Mouse (Mus musculus): ENCODE results near the gene Tmem204. TPM values are rescaled to one million over a fixed set of nuclear protein-coding genes. Genes with fewer than 3 reads are reported as not detected.

Tmem204 gene
- polyA plus RNA-seq, 2 experiments from 2014 or later, result 0.63 TPM; not detected in 1

DNA sequence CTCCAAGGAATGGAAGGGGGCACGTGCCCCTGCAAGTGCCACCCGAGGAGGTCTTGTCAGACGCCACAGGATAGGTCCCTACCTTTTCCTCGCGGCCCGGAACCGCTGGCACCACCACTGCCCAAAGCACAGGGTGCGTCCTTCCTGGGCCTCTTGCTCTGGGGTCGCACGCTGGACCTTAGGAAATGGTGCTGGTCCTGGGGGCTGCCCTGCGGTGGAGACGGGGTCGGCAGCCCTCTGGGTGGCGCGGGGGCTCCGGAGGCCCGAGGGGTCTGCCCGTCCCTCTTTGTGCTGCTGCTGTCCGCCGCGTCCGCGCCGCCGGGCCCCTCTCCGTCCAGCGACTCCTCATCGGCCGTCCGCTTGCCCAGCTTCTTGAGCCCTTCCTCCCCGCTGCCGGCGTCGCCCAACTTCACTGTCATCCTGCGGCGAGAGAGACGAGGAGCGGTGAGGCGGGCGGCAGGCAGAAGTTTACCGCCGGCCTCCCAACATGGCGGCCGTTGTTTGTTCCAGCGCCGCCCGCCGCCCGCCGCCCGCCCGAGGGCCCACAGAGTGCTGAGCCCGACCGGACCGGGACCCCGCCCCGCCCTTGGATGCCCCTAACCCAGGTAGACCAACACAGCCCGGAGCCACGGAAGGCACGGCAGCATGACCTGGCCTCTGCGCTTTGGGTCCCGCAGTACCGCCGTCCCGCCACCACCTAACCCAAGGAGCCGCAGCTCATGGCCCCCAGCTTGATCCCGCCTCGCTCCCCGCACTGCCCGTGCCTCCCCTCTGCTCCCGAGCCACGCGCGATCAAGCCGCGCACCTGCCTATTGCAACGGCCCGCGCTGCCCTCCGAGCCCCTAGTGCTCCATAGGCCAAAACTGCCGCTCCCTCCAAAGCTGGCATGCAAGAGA lies 69.5 kb downstream of the Tmem204 start:
- ATAC-seq, result no peak

Other genes starting within 250 kb of the Tmem204 start
- gene Hagh, start 243.4 kb downstream of the Tmem204 start, polyA plus RNA-seq (2017; shearing (Covaris generic)), result 10 to 100 TPM; 23.4 to 28.1 TPM
- gene Fahd1, start 233.2 kb downstream of the Tmem204 start, polyA plus RNA-seq (2017; shearing (Covaris generic)), result 1 to 10 TPM; 1.1 to 2.9 TPM
- not detected for gene Igfals, start 217.6 kb downstream of the Tmem204 start, polyA plus RNA-seq (2017; shearing (Covaris generic))
- gene Nubp2, start 197.2 kb downstream of the Tmem204 start, polyA plus RNA-seq (2017; shearing (Covaris generic)), result 100 to 1,000 TPM in 1 of 2 experiments, 10 to 100 TPM in 1; 88.6 to 103 TPM
- gene Spsb3, start 196.9 kb downstream of the Tmem204 start, polyA plus RNA-seq (2017; shearing (Covaris generic)), result 10 to 100 TPM; 38.5 to 50.9 TPM
- gene Eme2, start 188.5 kb downstream of the Tmem204 start, polyA plus RNA-seq (2017; shearing (Covaris generic)), result 10 to 100 TPM; 12.8 to 26.0 TPM
- gene Mrps34, start 188.5 kb downstream of the Tmem204 start, polyA plus RNA-seq (2017; shearing (Covaris generic)), result 10 to 100 TPM; 77.7 to 87.5 TPM
- gene Nme3, start 187.1 kb downstream of the Tmem204 start, polyA plus RNA-seq (2017; shearing (Covaris generic)), result 10 to 100 TPM; 51.5 to 53.2 TPM
- gene Mapk8ip3, start 146.6 kb downstream of the Tmem204 start, polyA plus RNA-seq (2017; shearing (Covaris generic)), result 10 to 100 TPM; 26.1 to 28.6 TPM
- gene Jpt2, start 122.9 kb downstream of the Tmem204 start, polyA plus RNA-seq (2017; shearing (Covaris generic)), result 10 to 100 TPM; 27.9 to 35.8 TPM
- 10 to 100 TPM; 12.6 to 17.1 TPM for gene Cramp1l, start 67.8 kb downstream of the Tmem204 start, polyA plus RNA-seq (2017; shearing (Covaris generic))
- gene Ift140, start 67.5 kb downstream of the Tmem204 start, polyA plus RNA-seq (2017; shearing (Covaris generic)), result 10 to 100 TPM; 14.5 TPM
- gene Telo2, start 32.4 kb upstream of the Tmem204 start, polyA plus RNA-seq (2017; shearing (Covaris generic)), result 10 to 100 TPM; 16.8 to 18.7 TPM
- gene Ptx4, start 37.2 kb upstream of the Tmem204 start, polyA plus RNA-seq (2017; shearing (Covaris generic)), result not detected
- 10 to 100 TPM; 15.4 to 16.8 TPM for gene Clcn7, start 49.8 kb upstream of the Tmem204 start, polyA plus RNA-seq (2017; shearing (Covaris generic))
- not detected for gene Ccdc154, start 78.9 kb upstream of the Tmem204 start, polyA plus RNA-seq (2017; shearing (Covaris generic))
- gene Gm38655, start 91.9 kb upstream of the Tmem204 start, polyA plus RNA-seq (2017; shearing (Covaris generic)), result not detected
- gene BC003965, start 101.0 kb upstream of the Tmem204 start, polyA plus RNA-seq (2017; shearing (Covaris generic)), result 10 to 100 TPM; 13.1 to 14.3 TPM
- 10 to 100 TPM; 14.4 to 20.2 TPM for gene Unkl, start 104.8 kb upstream of the Tmem204 start, polyA plus RNA-seq (2017; shearing (Covaris generic))
- gene Gnptg, start 156.5 kb upstream of the Tmem204 start, polyA plus RNA-seq (2017; shearing (Covaris generic)), result 10 to 100 TPM; 44.3 to 57.7 TPM
- gene Tsr3, start 156.6 kb upstream of the Tmem204 start, polyA plus RNA-seq (2017; shearing (Covaris generic)), result 10 to 100 TPM; 27.7 to 32.1 TPM
- gene Baiap3, start 172.8 kb upstream of the Tmem204 start, polyA plus RNA-seq (2017; shearing (Covaris generic)), result 1 to 10 TPM; 1.4 to 8.5 TPM
- 100 to 1,000 TPM; 368 to 405 TPM for gene Ube2i, start 191.0 kb upstream of the Tmem204 start, polyA plus RNA-seq (2017; shearing (Covaris generic))
- gene Prss34, start 214.8 kb upstream of the Tmem204 start, polyA plus RNA-seq (2017; shearing (Covaris generic)), result not detected
- gene Prss28, start 225.1 kb upstream of the Tmem204 start, polyA plus RNA-seq (2017; shearing (Covaris generic)), result not detected
- not detected for gene Prss29, start 235.1 kb upstream of the Tmem204 start, polyA plus RNA-seq (2017; shearing (Covaris generic))